Mouse (Mus musculus) liver, embryonic 13.5 days (tissue): ENCODE data around the gene Tango6. TPM values are rescaled to one million over a fixed set of nuclear protein-coding genes. Genes with fewer than 3 reads are reported as not detected.

Experiments
- ATAC-seq: fragments of 200-750 bp; cut with Nextera tagmentation; 2 replicates; pipeline ENCODE4 v1.8.0; 2017; ENCODE audit warnings: low read depth, mild to moderate bottlenecking, moderate number of reproducible peaks, moderate library complexity
- DNase-seq: peaks from one replicate; pipeline ENCODE4 v3.0.0; 2022
- H3K27ac ChIP-seq: fragments of 300-500 bp; sonication (generic); 2 replicates; pipeline ENCODE4 v1.5.1; 2015; ENCODE audit warnings: moderate library complexity, mild to moderate bottlenecking, inconsistent platforms
- H3K27me3 ChIP-seq: fragments of 300-500 bp; sonication (generic); 2 replicates; pipeline ENCODE4 v1.6.1; 2015; ENCODE audit warnings: mild to moderate bottlenecking, inconsistent platforms
- H3K36me3 ChIP-seq: fragments of 300-500 bp; sonication (generic); 2 replicates; pipeline ENCODE4 v1.6.1; 2015; ENCODE audit warnings: mild to moderate bottlenecking, inconsistent platforms
- H3K4me1 ChIP-seq: fragments of 300-500 bp; sonication (generic); replicated peaks from 2 replicates; pipeline ENCODE4 v1.6.1; 2015; ENCODE audit warnings: inconsistent platforms
- H3K4me2 ChIP-seq: fragments of 300-500 bp; sonication (generic); 2 replicates; pipeline ENCODE4 v1.6.1; 2015; ENCODE audit warnings: inconsistent platforms, mild to moderate bottlenecking, moderate library complexity
- H3K4me3 ChIP-seq: fragments of 300-500 bp; sonication (generic); replicated peaks from 2 replicates; pipeline ENCODE4 v1.5.1; 2015; ENCODE audit warnings: mild to moderate bottlenecking, inconsistent platforms
- H3K9ac ChIP-seq: fragments of 300-500 bp; sonication (generic); 2 replicates; pipeline ENCODE4 v1.6.1; 2015; ENCODE audit warnings: mild to moderate bottlenecking, inconsistent platforms
- H3K9me3 ChIP-seq: fragments of 300-500 bp; sonication (generic); replicated peaks from 2 replicates; pipeline ENCODE4 v1.6.1; 2016; ENCODE audit warnings: inconsistent platforms
- WGBS: fragments of 180-500 bp; shearing (Covaris S2); methylation state at CpG from one replicate; pipeline ENCODE4 v1.1.7; 2015; ENCODE audit not compliant: insufficient replicate concordance; 5-methylcytosine and 5-hydroxymethylcytosine counted together
- polyA plus RNA-seq: library from polyadenylated mRNA; unstranded; fragments of >200 nt; fragmentation: Nextera tagmentation; extraction: Ambion mirVana; gene quantifications from 2 replicates; pipeline ENCODE4 v1.2.1, GENCODE M21; 2015

Tango6 gene
- polyA plus RNA-seq, 1 experiment from 2014 or later = 3.8 TPM

DNA sequence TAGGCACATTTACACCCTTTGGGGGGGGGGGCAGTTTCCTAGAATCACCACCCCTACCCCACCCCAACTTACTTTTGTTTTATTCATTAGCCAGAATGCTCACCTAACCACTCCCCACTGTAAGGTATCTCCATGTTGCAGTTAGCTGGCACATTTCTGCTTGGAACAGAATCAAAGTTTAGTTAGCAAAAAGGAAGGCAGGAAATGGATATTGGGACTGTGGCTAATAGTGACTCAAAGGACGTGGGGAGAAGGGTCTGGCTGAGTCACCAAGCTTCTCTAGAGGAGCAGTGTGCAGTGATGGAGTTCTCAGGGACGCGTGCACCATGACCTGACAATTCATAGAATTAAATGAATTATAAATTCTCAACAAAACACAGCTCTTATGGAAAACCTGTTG, 136.7 kb downstream of the Tango6 start:
- H3K27ac ChIP-seq = no peak overlapping the region
- no peak overlapping the region for H3K9ac ChIP-seq
- no peak overlapping the region for H3K4me3 ChIP-seq
- H3K27me3 ChIP-seq = no peaks in the 10 kb centered on the region
- H3K4me1 ChIP-seq = no peaks in the 10 kb centered on the region
- ATAC-seq (no peak), DNase-seq (no peak)
- 0 out of 2 replicates have a peak, but pooled peaks cover 6% of the 10 kb centered on the region for H3K36me3 ChIP-seq
- H3K4me2 ChIP-seq = no peak overlapping the region
- H3K9me3 ChIP-seq = no peaks in the 10 kb centered on the region
- 82% methylated on average over 3 of the region's 3 CpGs for WGBS

DNA sequence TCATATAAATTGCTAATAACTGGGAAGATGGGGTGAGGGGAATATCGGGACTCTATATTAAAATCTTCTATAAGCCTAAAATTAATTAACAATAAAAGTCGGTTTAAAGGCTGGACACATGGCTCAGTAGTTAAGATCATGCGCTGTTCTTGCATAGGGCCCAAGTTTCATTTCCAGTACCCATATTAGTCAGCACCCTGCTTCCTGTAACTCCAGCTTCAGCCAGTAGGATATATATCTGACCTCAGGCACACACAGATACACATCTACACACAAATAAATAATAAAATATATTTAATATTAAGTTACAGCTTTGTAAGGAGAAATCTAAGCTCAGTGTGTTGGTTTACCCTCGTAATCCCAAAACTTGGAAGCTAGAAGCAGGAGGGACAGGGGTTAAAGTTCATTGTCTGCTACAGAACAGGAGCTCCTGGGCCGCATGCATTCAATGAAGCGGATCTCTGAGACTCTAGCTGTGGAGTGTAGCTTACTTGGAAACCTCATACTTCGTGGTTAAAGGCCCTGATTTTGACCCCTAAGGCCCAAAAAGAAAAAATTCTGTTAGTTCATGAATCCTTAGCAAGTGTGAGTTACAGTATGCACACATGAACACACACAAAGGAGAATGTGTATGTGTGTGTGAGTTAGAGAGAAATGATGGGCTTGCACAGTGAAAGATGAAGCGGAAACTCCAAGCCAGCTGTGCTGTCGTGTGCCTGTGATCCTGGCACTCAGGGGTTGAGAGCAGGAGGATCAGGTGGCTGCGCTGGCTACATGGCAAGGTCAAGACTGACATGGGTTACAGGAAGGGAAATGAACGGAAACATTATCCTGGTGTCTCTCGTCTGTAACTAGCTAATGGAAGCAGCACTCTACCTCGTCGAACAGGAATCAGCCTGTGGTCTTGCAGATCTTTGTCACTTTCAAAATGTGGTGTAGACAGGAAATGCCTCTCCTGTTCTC, 138.0 kb downstream of the Tango6 start:
- no peak overlapping the region for H3K27ac ChIP-seq
- H3K36me3 ChIP-seq = 0 out of 2 replicates have a peak, but pooled peaks cover 6% of the 10 kb centered on the region
- ATAC-seq (no peak), DNase-seq (no peak)
- no peaks in the 10 kb centered on the region for H3K4me1 ChIP-seq
- no peak overlapping the region for H3K9ac ChIP-seq
- H3K9me3 ChIP-seq = no peaks in the 10 kb centered on the region
- WGBS = 60% methylated on average over 14 of the region's 14 CpGs
- H3K4me2 ChIP-seq = no peak overlapping the region
- H3K27me3 ChIP-seq = no peaks in the 10 kb centered on the region
- no peak overlapping the region for H3K4me3 ChIP-seq

DNA sequence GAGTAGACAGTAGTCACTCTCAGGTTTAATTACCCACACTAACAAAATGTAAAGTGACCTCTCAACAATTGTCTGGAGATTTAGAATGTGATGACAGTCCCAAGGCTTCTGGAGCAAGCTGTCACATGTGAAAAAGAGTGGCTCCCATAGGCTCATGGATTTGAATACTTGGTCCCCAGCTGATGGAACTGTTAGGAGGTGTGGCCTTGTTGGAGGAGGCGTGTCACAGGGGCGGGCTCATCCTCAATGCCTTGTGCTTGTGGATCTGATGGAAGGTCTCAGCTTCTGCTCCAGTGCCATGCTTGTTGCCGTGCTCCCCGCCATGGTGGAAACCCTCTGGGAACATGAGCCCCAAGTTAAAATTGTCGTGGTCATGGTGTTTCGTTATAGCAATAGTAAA, 146.1 kb downstream of the Tango6 start:
- 76% methylated on average over 6 of the region's 6 CpGs for WGBS
- Histone ChIP-seq H3K9ac (no peak overlapping the region), H3K36me3 (no peaks in the 10 kb centered on the region), H3K4me2 (no peak overlapping the region), H3K27me3 (no peaks in the 10 kb centered on the region), H3K27ac (no peak overlapping the region), H3K4me1 (no peaks in the 10 kb centered on the region), H3K4me3 (no peak overlapping the region), H3K9me3 (no peaks in the 10 kb centered on the region)
- no peak for ATAC-seq
- no peak for DNase-seq

DNA sequence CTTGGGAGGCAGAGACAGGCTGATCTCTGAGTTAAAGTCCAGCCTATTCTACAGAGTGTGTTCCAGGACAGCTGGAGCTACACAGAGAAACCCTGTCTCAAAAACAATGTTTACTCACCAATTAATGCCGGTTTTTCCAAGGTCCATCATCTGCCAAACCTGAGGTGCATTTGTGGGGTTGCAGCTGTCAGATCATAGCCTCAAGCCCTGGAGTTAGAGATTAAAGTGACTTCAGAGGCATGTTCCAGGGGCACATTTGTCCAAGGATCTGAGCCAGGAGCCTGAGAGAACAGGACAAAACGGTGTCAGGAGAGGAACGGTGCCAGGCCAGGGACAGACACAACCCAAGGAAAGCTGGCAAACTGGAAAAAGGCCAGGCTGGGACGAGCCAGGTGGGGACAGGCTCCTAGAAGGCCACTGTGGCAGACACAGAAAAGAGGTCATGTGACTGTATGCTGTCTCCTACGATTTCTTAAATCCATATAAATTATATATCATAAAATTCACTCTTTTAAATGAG, 146.7 kb downstream of the Tango6 start:
- WGBS = 73% methylated on average over 5 of the region's 5 CpGs
- H3K27me3 ChIP-seq = no peaks in the 10 kb centered on the region
- H3K4me2 ChIP-seq = no peak overlapping the region
- no peak overlapping the region for H3K4me3 ChIP-seq
- no peaks in the 10 kb centered on the region for H3K4me1 ChIP-seq
- DNase-seq (no peak), ATAC-seq (no peak)
- no peak overlapping the region for H3K9ac ChIP-seq
- H3K36me3 ChIP-seq = no peaks in the 10 kb centered on the region
- H3K27ac ChIP-seq = no peak overlapping the region
- H3K9me3 ChIP-seq = no peaks in the 10 kb centered on the region

DNA sequence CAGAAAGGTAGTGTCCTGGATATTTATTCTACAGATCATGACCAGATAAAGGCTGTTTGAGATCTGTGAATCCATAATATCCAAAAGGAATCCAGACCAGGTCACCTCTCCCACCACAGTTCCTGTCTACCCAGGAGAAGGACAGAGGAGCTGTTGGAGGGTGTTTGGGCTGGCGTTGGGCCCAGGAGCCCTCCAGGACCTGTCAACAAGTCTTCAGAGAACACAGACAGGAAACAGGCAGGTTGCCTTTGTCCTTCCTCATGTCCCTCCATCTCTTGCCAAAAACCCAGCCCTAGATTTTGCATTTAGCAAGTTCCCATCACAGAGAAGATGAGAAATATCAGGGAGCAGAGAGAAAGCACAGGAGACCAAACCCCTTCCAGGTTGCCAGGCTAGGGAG, 152.0 kb downstream of the Tango6 start:
- ATAC-seq (no peak), DNase-seq (no peak)
- no peak overlapping the region for H3K4me3 ChIP-seq
- no peaks in the 10 kb centered on the region for H3K4me1 ChIP-seq
- no peaks in the 10 kb centered on the region for H3K9me3 ChIP-seq
- no peaks in the 10 kb centered on the region for H3K27me3 ChIP-seq
- H3K4me2 ChIP-seq = no peak overlapping the region
- no peaks in the 10 kb centered on the region for H3K36me3 ChIP-seq
- no peak overlapping the region for H3K9ac ChIP-seq
- WGBS = 72% methylated on average over 1 of the region's 1 CpGs
- H3K27ac ChIP-seq = no peak overlapping the region

DNA sequence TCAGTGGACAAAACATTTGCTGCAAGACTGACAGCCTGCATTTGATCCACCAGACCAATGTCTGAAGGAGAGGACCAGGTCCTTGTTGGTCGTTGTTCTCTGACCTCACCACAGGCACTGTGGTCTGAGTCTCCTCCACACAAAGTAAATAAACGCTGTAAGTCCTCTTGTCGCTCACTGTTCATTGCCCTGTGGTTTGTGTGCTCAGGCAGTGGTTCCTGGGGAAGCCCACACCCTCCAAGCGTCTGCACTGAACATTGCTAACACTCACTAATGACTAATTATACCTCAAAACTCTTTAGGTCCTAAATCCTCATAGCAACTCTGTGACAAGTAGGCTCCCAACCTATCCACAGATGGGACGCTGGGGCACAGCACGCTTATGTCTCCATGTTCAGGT, 153.7 kb downstream of the Tango6 start:
- no peak overlapping the region for H3K4me3 ChIP-seq
- no peak for DNase-seq
- no peaks in the 10 kb centered on the region for H3K27me3 ChIP-seq
- ATAC-seq = no peak
- no peak overlapping the region for H3K27ac ChIP-seq
- H3K4me1 ChIP-seq = no peaks in the 10 kb centered on the region
- H3K36me3 ChIP-seq = no peaks in the 10 kb centered on the region
- no peaks in the 10 kb centered on the region for H3K9me3 ChIP-seq
- no peak overlapping the region for H3K4me2 ChIP-seq
- WGBS = 41% methylated on average over 6 of the region's 6 CpGs
- H3K9ac ChIP-seq = no peak overlapping the region

DNA sequence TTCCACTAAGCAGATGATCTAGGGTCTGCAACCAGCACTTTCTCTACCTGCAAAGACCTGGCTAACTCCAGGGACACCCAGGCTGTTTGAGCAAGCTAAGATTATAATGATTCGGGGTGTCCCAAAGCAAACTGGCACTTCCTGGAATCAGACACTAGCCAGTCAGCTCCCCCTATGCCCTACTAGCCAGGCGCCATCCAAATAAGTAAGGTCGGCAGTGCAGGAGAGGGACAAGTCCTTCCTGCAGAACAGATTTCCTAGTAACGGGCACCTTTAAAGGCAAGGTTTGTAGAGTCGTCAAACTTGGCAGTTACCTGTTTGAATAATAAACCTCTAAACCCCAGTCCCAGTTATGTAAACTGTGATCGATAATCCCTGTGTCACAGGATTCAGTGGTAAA, 155.9 kb downstream of the Tango6 start:
- no peaks in the 10 kb centered on the region for H3K36me3 ChIP-seq
- no peak overlapping the region for H3K4me2 ChIP-seq
- no peak overlapping the region for H3K9ac ChIP-seq
- no peaks in the 10 kb centered on the region for H3K4me1 ChIP-seq
- no peak for ATAC-seq
- H3K27ac ChIP-seq = no peak overlapping the region
- H3K27me3 ChIP-seq = no peaks in the 10 kb centered on the region
- no peak overlapping the region for H3K4me3 ChIP-seq
- H3K9me3 ChIP-seq = no peaks in the 10 kb centered on the region
- 66% methylated on average over 6 of the region's 6 CpGs for whole genome bisulfite sequencing
- no peak for DNase-seq

DNA sequence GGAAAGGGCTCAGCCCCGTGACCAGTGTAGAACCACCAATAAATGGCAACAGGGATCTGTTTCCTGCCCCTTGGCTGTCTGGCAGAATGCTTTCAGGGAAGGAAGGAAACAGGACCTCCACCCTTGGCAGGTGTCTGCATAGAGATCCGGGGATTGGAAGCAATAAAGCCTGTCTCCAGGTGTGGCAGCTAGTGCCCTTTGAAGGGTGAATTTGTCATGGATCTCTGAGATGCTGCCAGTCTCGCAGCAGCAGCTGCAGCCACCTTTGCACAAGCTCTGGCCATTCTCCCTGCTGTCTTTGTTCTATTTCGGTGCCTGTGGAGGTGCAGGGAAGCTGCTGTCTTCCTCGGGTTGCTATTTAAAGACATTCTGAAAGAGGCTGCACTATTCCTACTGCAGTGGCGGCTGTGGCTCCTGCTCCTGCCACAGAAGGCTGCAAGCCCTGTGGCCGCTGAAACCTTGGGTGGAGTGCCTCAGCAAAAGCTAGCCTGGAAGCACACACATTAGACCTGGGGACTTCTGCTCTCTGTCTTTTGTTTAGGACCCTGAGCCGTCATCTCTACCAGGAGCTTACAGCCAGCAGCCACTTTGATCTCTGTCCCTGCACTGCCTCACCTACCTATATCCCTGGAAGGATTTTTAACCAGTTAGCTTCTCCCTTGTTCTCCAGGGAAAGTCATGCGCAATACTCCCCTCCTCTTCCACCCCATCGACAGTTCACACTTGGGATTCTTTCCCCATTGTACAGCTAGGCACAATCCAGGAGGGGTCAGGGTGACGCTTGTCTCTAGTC, 156.5 kb downstream of the Tango6 start:
- Histone ChIP-seq H3K9ac (no peak overlapping the region), H3K4me1 (no peaks in the 10 kb centered on the region), H3K27ac (no peak overlapping the region), H3K36me3 (no peaks in the 10 kb centered on the region), H3K4me2 (no peak overlapping the region), H3K9me3 (no peaks in the 10 kb centered on the region), H3K27me3 (no peaks in the 10 kb centered on the region), H3K4me3 (no peak overlapping the region)
- 45% methylated on average over 11 of the region's 11 CpGs for WGBS
- no peak for ATAC-seq
- DNase-seq = no peak

DNA sequence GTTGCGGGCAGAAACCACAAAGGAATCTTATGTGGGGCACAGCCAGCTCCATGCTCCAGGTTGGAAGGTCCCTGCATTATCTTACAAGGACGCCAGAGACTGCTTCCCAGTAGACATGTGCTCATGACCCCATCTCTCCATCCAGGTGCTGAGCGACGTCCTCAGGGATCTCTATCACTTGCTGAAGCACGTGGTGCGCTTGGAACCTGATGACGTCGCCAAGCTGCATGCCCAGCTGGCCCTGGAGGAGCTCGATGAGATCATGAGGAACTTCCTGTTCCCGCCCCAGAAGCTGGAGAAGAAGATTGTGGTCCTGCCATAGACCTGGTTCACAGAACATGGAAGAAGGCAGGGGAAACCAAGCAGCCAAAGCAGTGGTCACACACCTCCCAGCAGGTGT, 167.2 kb downstream of the Tango6 start:
- H3K4me2 ChIP-seq = no peak overlapping the region
- H3K4me3 ChIP-seq = no peak overlapping the region
- H3K27me3 ChIP-seq = no peaks in the 10 kb centered on the region
- H3K9ac ChIP-seq = no peak overlapping the region
- H3K27ac ChIP-seq = no peak overlapping the region
- no peak for DNase-seq
- H3K4me1 ChIP-seq = peaks cover 13% of the 10 kb centered on the region
- H3K36me3 ChIP-seq = no peaks in the 10 kb centered on the region
- no peak for ATAC-seq
- WGBS = 60% methylated on average over 10 of the region's 10 CpGs
- no peaks in the 10 kb centered on the region for H3K9me3 ChIP-seq

DNA sequence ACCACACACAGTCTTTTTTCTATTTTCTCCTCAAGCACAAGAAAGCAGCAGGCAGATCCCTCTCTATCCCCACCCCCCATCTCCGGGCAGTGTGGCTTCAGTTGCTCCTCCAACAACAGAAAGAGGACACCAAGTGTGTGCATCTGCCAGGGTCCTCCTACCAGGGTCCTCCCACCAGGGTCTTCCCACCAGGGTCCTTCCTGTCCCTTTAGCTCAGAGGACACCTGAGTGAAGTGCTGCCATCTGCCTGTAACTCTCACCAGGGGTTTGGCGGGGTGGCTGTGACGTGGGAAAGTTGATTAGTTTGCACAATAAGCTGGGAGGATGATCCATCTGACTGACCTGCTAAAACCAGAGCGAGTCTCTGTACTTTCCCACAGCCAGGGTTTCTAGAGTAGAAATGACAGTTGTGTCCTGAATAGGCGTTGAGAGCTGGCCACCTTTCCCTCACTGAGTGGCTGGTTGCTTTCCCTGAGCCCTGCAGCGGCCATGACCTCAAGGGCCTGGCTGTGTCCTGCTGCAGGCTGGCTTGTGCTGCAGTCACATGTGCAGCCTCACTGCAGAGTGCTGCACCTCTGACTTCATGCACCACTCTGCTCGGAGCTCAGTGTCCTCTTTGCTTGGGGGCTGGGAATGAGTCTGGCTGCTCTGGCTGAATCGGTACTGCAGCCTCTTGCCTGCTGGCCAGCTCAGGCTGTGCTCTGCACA, 171.8 kb downstream of the Tango6 start:
- no peaks in the 10 kb centered on the region for H3K9me3 ChIP-seq
- no peak for DNase-seq
- no peaks in the 10 kb centered on the region for H3K27me3 ChIP-seq
- no peak overlapping the region for H3K9ac ChIP-seq
- 52% methylated on average over 8 of the region's 8 CpGs for WGBS
- no peak overlapping the region for H3K4me2 ChIP-seq
- no peak overlapping the region for H3K27ac ChIP-seq
- H3K36me3 ChIP-seq = no peaks in the 10 kb centered on the region
- no peak overlapping the region for H3K4me3 ChIP-seq
- peaks cover 10% of the 10 kb centered on the region for H3K4me1 ChIP-seq
- 0 out of 2 replicates have a peak, but pooled peaks have one; percentile 29 for ATAC-seq

DNA sequence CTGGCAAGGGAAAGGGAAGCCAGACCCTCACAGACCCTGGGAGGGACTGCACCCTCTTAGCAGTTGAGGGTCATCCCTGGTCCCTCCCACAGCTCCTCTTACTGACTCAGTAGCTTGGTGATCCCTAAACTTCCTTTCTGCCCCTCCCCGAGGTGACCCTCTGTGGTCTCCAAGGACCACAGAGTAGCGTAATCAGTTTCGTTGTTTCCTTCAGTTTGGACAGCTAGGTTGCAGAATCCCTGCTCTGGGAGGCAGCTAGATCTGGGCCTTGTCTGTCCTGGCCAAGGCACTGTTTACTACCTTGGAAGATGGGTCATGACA, 172.3 kb downstream of the Tango6 start:
- Histone ChIP-seq H3K9ac (no peak overlapping the region), H3K4me2 (no peak overlapping the region), H3K4me1 (peaks cover 10% of the 10 kb centered on the region), H3K9me3 (no peaks in the 10 kb centered on the region), H3K27me3 (no peaks in the 10 kb centered on the region), H3K36me3 (no peaks in the 10 kb centered on the region), H3K27ac (no peak overlapping the region), H3K4me3 (no peak overlapping the region)
- ATAC-seq (no peak), DNase-seq (no peak)
- WGBS = 41% methylated on average over 3 of the region's 3 CpGs
